Mouse (Mus musculus) left cerebral cortex, postnatal 25 days (tissue): ENCODE data around the gene Gstz1. TPM values are rescaled to one million over a fixed set of nuclear protein-coding genes. Genes with fewer than 3 reads are reported as not detected.

ENCODE experiments used
- total RNA-seq, 2 experiments: library from RNA; stranded (reverse); gene quantifications; 2 replicates each; pipeline ENCODE4 v1.2.3; 2021

Gstz1 gene
- total RNA-seq, 2 experiments from 2014 or later: 45.5 to 48.5 TPM

Other genes starting within 250 kb of the Gstz1 start
- gene Cipc, start 200.1 kb upstream of the Gstz1 start, total RNA-seq: 10 to 100 TPM; 79.9 to 87.8 TPM
- gene Zdhhc22, start 156.7 kb upstream of the Gstz1 start, total RNA-seq: 10 to 100 TPM; 51.9 to 54.0 TPM
- 10 to 100 TPM; 42.0 to 45.8 TPM for gene Tmem63c, start 125.8 kb upstream of the Gstz1 start, total RNA-seq
- gene Ngb, start 44.6 kb upstream of the Gstz1 start, total RNA-seq: 1 to 10 TPM; 8.0 to 9.8 TPM
- 10 to 100 TPM; 18.2 to 20.8 TPM for gene Pomt2, start 803 bp downstream of the Gstz1 start, total RNA-seq
- 1 to 10 TPM; 4.5 to 4.7 TPM for gene Samd15, start 52.6 kb downstream of the Gstz1 start, total RNA-seq
- gene Tmed8, start 53.3 kb downstream of the Gstz1 start, total RNA-seq: 10 to 100 TPM; 30.7 to 32.4 TPM
- gene Noxred1, start 91.6 kb downstream of the Gstz1 start, total RNA-seq: 1 to 10 TPM; 1.7 to 2.0 TPM
- 10 to 100 TPM; 52.7 to 54.4 TPM for gene Vipas39, start 119.1 kb downstream of the Gstz1 start, total RNA-seq
- gene Ahsa1, start 119.3 kb downstream of the Gstz1 start, total RNA-seq: 100 to 1,000 TPM; 173 to 176 TPM
- under 1 TPM; 0.18 to 0.43 TPM for gene Ism2, start 152.5 kb downstream of the Gstz1 start, total RNA-seq
- gene Sptlc2, start 241.2 kb downstream of the Gstz1 start, total RNA-seq: 10 to 100 TPM; 35.3 to 37.9 TPM